Mouse (Mus musculus) intestine, embryonic 16.5 days (tissue): ENCODE measurements around the gene Hrh1. TPM values are rescaled to one million over a fixed set of nuclear protein-coding genes. Genes with fewer than 3 reads are reported as not detected.

Experiments used
- ATAC-seq: fragments of 200-750 bp; cut with Nextera tagmentation; 2 replicates; pipeline ENCODE4 v1.8.0; 2017; ENCODE audit warnings: moderate TSS enrichment, moderate library complexity
- H3K27ac ChIP-seq: fragments of 300-500 bp; sonication (generic); 2 replicates; pipeline ENCODE4 v1.5.1; 2014; ENCODE audit warnings: mild to moderate bottlenecking, low read length
- H3K27me3 ChIP-seq: fragments of 300-500 bp; sonication (generic); replicated peaks from 2 replicates; pipeline ENCODE4 v1.6.1; 2014; ENCODE audit warnings: low read length, control low read depth, mixed read lengths; ENCODE audit not compliant: control insufficient read depth, insufficient read depth
- H3K36me3 ChIP-seq: fragments of 300-500 bp; sonication (generic); 2 replicates; pipeline ENCODE4 v1.6.1; 2014; ENCODE audit warnings: low read length, control low read depth; ENCODE audit not compliant: control insufficient read depth, insufficient read depth
- H3K4me1 ChIP-seq: fragments of 300-500 bp; sonication (generic); 2 replicates; pipeline ENCODE4 v1.6.1; 2014; ENCODE audit warnings: low read length, control low read depth, mixed read lengths; ENCODE audit not compliant: control insufficient read depth, insufficient read depth
- H3K4me2 ChIP-seq: fragments of 300-500 bp; sonication (generic); 2 replicates; pipeline ENCODE4 v1.6.1; 2014; ENCODE audit warnings: low read depth, low read length, control low read depth
- H3K4me3 ChIP-seq: fragments of 300-500 bp; sonication (generic); 2 replicates; pipeline ENCODE4 v1.5.1; 2014; ENCODE audit warnings: mild to moderate bottlenecking, low read length
- H3K9ac ChIP-seq: fragments of 300-500 bp; sonication (generic); 2 replicates; pipeline ENCODE4 v1.6.1; 2014; ENCODE audit warnings: low read depth, low read length
- H3K9me3 ChIP-seq: fragments of 300-500 bp; sonication (generic); 2 replicates; pipeline ENCODE4 v1.6.1; 2016; ENCODE audit warnings: low read length, control low read depth; ENCODE audit not compliant: control insufficient read depth
- WGBS: fragments of 180-500 bp; shearing (Covaris S2); extraction: QIAGEN DNeasy Blood & Tissue Kit; methylation state at CpG from one replicate; pipeline ENCODE4 v1.1.7; 2014; 5-methylcytosine and 5-hydroxymethylcytosine counted together
- polyA plus RNA-seq: library from polyadenylated mRNA; unstranded; fragments of >200 nt; fragmentation: Nextera tagmentation; extraction: Ambion mirVana; gene quantifications from 2 replicates; pipeline ENCODE4 v1.2.1, GENCODE M21; 2015

Gene Hrh1
- polyA plus RNA-seq, 1 experiment from 2014 or later, result 1.1 TPM

- no peak overlapping the region for H3K4me3 ChIP-seq
- ATAC-seq, result no peak
- peaks cover 7% of the 10 kb centered on the region; the same call in 1 of the 2 replicates for H3K4me1 ChIP-seq
- no peaks in the 10 kb centered on the region for H3K36me3 ChIP-seq
- no peaks in the 10 kb centered on the region for H3K9me3 ChIP-seq
- no peaks in the 10 kb centered on the region for H3K27me3 ChIP-seq
- H3K4me2 ChIP-seq, result no peak overlapping the region
- no peak overlapping the region for H3K9ac ChIP-seq
- no peak overlapping the region for H3K27ac ChIP-seq
These were observed 23.3 kb downstream of the Hrh1 start for GRCm38 (mm10) chr6:114421061-114421460.

DNA sequence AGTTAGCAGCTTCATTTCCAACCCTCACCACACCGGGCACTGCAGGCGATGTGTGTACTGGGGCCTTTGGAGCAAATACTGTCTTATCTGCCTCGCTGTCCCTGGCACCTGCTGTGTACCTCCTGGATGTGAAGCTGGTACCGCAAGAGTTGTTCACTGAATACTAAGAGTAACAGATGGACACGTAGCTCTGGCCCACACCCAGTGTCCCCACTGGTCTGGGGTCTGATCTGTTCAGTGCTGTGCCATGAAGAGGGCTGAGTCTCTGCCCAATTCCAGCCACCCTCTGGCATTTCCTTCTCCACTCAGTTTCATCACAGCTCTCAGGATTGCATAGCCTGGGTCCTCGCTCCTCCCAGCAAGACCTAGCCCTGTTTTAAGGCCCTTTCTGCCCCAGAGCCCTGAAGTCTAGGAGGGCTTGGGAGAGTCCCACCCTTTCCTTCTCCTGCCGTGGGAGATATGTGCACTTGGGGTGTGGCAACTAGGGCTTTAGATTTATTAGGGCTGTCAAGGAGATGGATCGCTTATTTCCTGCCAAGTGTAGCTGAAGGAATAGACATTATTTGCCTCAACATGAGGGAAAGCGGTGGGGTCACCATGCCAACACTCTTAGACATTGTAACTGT lies 25.4 kb downstream of the Hrh1 start:
- H3K27ac ChIP-seq, result peak overlapping the region; percentile 18; the same call in 1 of the 2 replicates
- H3K9ac ChIP-seq, result no peak overlapping the region
- no peak overlapping the region for H3K4me3 ChIP-seq
- H3K9me3 ChIP-seq, result no peaks in the 10 kb centered on the region
- H3K27me3 ChIP-seq, result no peaks in the 10 kb centered on the region
- no peaks in the 10 kb centered on the region for H3K36me3 ChIP-seq
- H3K4me1 ChIP-seq, result peaks cover 7% of the 10 kb centered on the region; the same call in 1 of the 2 replicates
- H3K4me2 ChIP-seq, result no peak overlapping the region
- WGBS, result 58% methylated on average over 9 of the region's 9 CpGs
- peak; percentile 75 for ATAC-seq

DNA sequence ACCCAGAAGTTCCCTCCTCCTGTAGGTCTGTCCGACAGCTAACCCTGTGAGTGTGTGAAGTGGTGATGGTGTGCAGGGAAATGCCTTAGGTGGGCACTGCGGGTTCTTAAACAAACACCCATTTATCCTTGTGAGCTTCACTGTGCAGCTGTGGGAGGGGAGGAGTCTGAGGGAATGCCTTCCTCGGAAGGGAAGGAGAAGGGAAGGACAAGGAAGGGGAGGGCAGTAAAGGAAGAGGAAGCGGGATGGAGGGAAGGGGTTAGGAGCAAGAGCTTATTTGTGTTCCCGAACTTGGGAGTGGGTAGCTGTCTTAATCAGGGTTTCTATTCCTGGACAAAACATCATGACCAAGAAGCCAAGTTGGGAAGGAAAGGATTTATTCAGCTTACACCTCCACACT lies 27.6 kb downstream of the Hrh1 start:
- ATAC-seq, result no peak
- WGBS, result 32% methylated on average over 5 of the region's 5 CpGs

DNA sequence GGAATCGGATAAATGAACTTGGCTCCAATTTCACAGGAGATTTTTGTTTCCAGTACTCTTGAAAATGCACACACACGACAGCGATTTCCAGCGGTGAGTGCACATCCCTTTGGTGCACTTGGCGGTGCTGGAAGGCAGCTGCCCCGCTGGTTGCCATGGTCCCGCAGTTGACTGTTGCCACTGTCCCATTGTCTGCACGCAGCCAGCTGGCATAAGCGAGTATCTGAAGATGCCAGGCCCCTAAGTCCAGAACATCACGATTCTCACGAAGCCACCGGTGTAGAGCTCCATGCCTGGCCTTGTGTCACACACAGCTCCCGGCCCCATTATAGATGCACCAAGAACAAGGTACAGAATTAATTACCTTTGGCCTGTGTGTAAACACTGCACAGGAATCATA lies 29.9 kb downstream of the Hrh1 start:
- H3K4me2 ChIP-seq, result no peak overlapping the region
- H3K9me3 ChIP-seq, result no peaks in the 10 kb centered on the region
- no peak for ATAC-seq
- H3K36me3 ChIP-seq, result no peaks in the 10 kb centered on the region
- H3K27ac ChIP-seq, result no peak overlapping the region
- WGBS, result 76% methylated on average over 13 of the region's 13 CpGs
- H3K4me1 ChIP-seq, result peaks cover 7% of the 10 kb centered on the region; the same call in 1 of the 2 replicates
- no peak overlapping the region for H3K9ac ChIP-seq
- no peaks in the 10 kb centered on the region for H3K27me3 ChIP-seq
- H3K4me3 ChIP-seq, result no peak overlapping the region

More for the DNA sequence above, 27.6 kb downstream of the Hrh1 start:
- no peaks in the 10 kb centered on the region for H3K27me3 ChIP-seq
- no peak overlapping the region for H3K9ac ChIP-seq
- H3K36me3 ChIP-seq, result no peaks in the 10 kb centered on the region
- no peak overlapping the region for H3K4me2 ChIP-seq
- no peak overlapping the region for H3K4me3 ChIP-seq
- H3K27ac ChIP-seq, result no peak overlapping the region
- peaks cover 7% of the 10 kb centered on the region; the same call in 1 of the 2 replicates for H3K4me1 ChIP-seq
- H3K9me3 ChIP-seq, result no peaks in the 10 kb centered on the region

DNA sequence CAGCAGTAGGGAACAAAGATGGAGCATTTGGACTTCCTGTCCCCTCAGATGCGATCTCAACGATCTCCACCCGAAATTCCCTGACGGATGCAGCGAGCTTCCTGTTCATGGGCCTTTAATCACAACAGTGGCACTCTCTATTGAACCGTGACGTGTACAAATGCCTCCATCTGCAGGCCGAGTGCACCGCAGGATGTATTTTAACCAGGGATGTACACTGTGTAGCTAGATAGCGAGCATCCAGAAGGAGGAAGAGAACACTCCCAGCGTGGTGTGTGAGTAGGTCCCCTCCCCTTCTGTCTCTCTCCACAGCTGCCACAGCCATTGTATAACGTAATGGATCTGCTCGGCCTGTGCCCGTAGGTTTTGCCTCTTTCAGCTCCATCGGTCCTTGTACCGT lies 31.1 kb downstream of the Hrh1 start:
- Histone ChIP-seq H3K27ac (no peak overlapping the region), H3K4me3 (no peak overlapping the region), H3K4me1 (no peaks in the 10 kb centered on the region), H3K9me3 (no peaks in the 10 kb centered on the region), H3K9ac (no peak overlapping the region), H3K36me3 (no peaks in the 10 kb centered on the region), H3K27me3 (no peaks in the 10 kb centered on the region), H3K4me2 (no peak overlapping the region)
- no peak for ATAC-seq
- WGBS, result 69% methylated on average over 16 of the region's 16 CpGs

- no peak overlapping the region for H3K4me2 ChIP-seq
- no peak; the same call in 1 of the 2 replicates for ATAC-seq
- no peak overlapping the region for H3K27ac ChIP-seq
- no peak overlapping the region for H3K9ac ChIP-seq
- WGBS, result 50% methylated on average over 3 of the region's 3 CpGs
- no peak overlapping the region for H3K4me3 ChIP-seq
- H3K36me3 ChIP-seq, result no peaks in the 10 kb centered on the region
- H3K4me1 ChIP-seq, result no peaks in the 10 kb centered on the region
- H3K27me3 ChIP-seq, result no peaks in the 10 kb centered on the region
- H3K9me3 ChIP-seq, result no peaks in the 10 kb centered on the region
These were observed 34.9 kb downstream of the Hrh1 start for GRCm38 (mm10) chr6:114432591-114432990.

DNA sequence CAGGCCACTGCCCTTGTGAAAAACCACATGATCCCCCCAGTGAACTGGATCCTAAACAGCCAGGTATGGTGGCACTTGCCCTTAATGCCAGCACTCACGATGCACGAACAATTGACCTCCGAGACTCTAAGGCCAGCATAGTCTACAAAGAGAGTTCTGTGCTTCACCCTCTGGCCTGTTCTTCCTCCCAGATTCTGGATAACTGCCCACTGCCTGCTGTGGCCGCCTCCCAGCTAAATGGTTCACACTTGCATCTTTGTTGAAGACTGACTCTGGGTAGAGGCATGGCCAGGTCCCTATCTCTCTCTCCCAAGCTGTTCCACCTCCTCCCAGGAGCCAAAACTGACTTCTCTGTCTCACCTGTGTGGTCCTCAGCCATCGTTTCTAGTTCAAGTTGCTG lies 36.8 kb downstream of the Hrh1 start:
- H3K4me3 ChIP-seq, result no peak overlapping the region
- H3K27ac ChIP-seq, result no peak overlapping the region
- 0 out of 2 replicates have a peak, but pooled peaks cover 1% of the 10 kb centered on the region for H3K9me3 ChIP-seq
- no peaks in the 10 kb centered on the region for H3K27me3 ChIP-seq
- no peaks in the 10 kb centered on the region for H3K4me1 ChIP-seq
- H3K36me3 ChIP-seq, result no peaks in the 10 kb centered on the region
- WGBS, result 84% methylated on average over 5 of the region's 5 CpGs
- ATAC-seq, result no peak
- no peak overlapping the region for H3K9ac ChIP-seq
- no peak overlapping the region for H3K4me2 ChIP-seq

GRCm38 (mm10) chr6:114440302-114440701 lies 42.6 kb downstream of the Hrh1 start:
- Histone ChIP-seq H3K4me1 (no peaks in the 10 kb centered on the region), H3K36me3 (no peaks in the 10 kb centered on the region), H3K4me3 (no peak overlapping the region), H3K4me2 (no peak overlapping the region), H3K9me3 (0 out of 2 replicates have a peak, but pooled peaks cover 6% of the 10 kb centered on the region), H3K27me3 (no peaks in the 10 kb centered on the region), H3K27ac (no peak overlapping the region), H3K9ac (no peak overlapping the region)
- no peak for ATAC-seq
- 49% methylated on average over 2 of the region's 2 CpGs for WGBS

DNA sequence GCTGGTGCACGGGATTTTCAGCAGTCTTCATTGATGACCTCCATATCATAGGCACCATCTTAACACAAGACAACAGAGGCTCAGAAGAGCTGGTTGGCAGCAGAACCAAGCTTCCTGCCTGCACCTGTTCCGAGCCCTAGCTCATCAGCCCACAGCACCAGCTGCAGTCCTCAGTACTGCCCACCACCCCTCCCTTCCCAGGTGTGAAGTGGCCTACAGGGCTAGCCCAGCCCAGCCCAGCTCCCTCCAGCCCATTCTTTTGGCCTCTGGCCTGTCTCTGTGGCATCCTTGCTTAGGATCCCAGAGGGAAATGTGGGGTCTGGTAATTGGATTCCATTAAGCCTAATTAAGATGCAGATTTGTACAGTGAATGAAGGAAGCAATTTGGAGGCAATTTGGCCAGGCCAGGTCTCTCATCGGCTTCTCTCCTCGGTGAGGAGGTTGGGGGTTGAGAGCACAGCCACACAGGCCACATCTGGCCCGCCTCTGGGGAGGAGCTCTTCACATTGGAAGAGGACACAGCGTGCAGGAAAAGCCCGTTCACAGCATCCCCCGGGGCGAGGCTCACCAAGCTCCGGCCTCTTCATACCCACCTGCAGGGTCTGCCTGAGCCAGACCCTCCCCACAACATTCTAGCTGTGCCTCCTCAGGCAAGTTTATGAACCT lies 43.2 kb downstream of the Hrh1 start:
- no peak for ATAC-seq
- Histone ChIP-seq H3K4me2 (no peak overlapping the region), H3K9ac (no peak overlapping the region), H3K9me3 (0 out of 2 replicates have a peak, but pooled peaks cover 6% of the 10 kb centered on the region), H3K36me3 (no peaks in the 10 kb centered on the region), H3K4me3 (no peak overlapping the region), H3K4me1 (no peaks in the 10 kb centered on the region), H3K27ac (no peak overlapping the region), H3K27me3 (no peaks in the 10 kb centered on the region)
- 58% methylated on average over 10 of the region's 10 CpGs for WGBS
